Mouse (Mus musculus) 3T3-L1 (cell line): ENCODE data around the gene Fggy.

Source experiments
- DNase-seq: peaks from one replicate; pipeline ENCODE4 v3.0.0-alpha.2; 2015; ENCODE audit warnings: low read depth, low spot score

Gene Fggy

DNA sequence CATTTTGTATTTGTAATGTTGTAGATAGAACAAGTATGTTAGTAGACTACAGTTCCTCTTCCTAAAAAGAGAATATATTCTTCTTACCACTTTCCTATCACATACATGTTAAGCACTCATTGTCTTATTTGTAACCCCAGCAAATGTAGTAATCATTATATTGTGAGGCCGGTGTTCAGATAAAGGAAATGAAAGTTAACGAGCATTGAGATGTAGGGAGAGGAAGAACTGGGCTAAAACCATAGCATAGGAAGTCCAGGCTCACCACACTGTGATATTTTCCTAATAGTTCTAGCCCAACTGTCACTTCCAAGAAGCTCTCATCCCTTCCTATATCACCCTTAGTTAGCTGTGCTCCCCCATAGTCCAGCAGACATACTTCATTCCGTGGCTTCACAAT lies 218.3 kb downstream of the Fggy start:
- DNase-seq = no peak

- DNase-seq = no peak
Observed at GRCm38 (mm10) chr4:95777839-95778238, 220.5 kb downstream of the Fggy start.

- DNase-seq = no peak
Observed at GRCm38 (mm10) chr4:95778528-95778927, 221.2 kb downstream of the Fggy start.

DNA sequence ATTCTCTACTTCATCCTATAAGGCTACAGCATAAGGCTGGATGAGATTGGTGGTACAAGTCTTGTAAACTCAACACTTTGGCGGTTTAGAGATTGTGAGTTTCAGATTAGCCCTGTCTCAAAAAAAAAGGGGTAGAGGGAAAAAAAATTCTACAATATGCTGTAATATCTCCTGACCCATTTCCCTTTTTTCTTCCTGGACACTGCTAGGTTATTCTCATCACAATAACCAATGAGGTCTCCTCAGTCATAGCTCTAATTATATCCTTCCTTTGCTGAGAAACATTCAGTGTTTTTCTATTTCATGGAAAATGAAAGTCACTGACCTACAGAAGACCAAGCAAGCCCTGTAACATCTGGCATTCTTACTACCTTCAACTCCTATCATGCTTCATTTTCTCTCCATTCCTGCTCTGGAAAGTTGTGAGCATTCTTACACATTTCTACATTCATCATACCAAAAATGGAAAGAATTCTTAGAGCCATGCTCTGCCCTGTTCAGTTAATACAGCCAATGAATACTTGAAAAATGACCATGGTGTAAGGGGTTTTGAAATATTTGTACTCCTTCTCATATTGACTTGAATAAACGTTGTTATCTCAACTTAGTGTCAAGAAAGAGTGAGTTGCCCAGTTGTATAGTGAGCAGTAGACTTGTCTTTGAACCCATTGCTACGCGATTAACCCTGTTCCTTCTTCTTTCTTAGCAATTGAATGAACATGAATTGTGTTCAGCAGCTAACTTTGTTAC lies 227.0 kb downstream of the Fggy start:
- DNase-seq = no peak

- DNase-seq = no peak
Observed at GRCm38 (mm10) chr4:95787609-95788008, 230.3 kb downstream of the Fggy start.

GRCm38 (mm10) chr4:95788867-95789266 lies 231.6 kb downstream of the Fggy start:
- no peak for DNase-seq

GRCm38 (mm10) chr4:95791913-95792475 lies 234.7 kb downstream of the Fggy start:
- no peak for DNase-seq

DNA sequence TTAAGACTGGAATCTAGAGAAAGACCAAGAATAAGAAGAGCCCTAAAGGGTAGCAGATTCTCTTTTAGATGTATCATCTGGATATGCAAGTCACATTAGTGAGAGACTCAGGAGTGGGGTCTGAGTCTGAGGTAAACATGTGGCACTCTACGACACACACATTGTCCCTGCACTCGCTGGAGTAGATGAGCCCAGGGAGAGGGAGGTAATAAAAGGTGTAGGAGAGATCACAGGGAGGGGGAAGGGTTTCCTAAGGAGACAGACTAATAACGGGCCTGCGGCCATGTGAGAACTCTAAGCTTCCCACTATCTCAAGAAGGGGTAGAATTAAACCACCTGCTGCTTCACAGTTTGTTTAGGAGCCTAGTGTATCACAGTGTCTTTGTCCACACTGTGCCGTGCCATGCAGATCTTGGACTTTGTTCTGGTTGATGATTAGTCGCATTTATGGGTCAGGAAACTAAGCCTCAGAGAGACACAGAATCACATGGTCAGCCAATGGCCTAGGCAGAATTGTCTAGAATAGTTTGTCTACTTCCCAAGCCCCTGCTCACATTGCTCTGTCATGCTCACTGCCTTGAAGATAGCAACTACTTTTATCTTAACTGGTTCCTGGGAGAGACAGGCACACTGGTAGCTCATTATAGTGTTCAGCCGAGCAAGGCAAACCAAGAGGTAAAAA lies 236.5 kb downstream of the Fggy start:
- DNase-seq = no peak

GRCm38 (mm10) chr4:95794651-95795050 lies 237.3 kb downstream of the Fggy start:
- peak; percentile 55 for DNase-seq

GRCm38 (mm10) chr4:95795283-95795682 lies 238.0 kb downstream of the Fggy start:
- peak; percentile 96 for DNase-seq

- DNase-seq = no peak
Observed at GRCm38 (mm10) chr4:95819650-95820049, 262.3 kb downstream of the Fggy start.

DNA sequence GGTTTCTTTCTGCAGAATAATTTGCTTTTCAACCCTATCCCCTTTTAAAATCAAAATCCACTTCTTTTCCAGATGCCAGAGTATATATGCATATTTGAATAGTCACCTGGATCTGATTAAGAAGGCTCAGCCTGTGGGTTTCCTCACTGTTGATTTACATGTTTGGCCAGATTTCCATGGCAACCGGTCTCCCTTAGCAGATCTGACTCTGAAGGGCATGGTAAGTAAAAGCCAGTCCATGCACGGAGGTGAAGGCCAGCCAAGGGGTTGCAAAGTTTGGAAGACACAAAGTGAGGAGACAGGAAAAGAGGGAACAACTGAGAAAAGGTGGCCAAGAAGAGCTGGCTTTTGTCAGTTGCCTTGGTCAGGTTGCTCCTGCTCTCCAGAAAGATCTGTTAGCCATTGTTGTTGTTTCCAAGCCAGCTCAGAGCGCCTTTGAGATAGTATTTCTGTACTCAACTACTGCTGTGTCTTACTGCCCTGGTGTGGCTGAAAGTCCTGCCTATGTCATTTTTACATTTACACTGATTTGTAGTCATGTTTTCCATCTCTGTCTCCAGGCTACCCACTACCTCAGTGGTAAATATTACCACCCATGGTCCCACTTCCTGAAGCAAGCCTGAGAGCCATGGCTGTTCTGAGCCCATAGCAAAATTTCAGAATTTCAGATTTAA lies 264.7 kb downstream of the Fggy start:
- DNase-seq = peak; percentile 87

DNA sequence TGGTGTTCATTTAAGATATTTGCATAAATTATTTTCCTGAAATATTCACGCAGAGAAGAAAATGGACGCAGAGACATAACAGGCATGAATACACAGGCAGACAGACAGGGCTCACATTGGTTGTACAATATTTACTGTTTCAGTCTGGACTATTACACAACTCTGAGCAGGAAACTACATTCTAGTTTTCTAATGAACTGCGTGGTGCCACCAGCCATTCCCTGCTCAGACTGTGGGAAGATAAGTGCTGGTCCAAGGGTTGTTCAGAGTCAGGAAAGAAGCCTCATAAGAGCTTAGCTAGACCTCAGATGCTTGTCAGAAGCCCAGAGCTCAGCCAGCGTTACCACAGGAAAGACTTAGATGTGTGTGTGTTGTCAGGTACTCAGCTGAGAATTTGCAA lies 270.9 kb downstream of the Fggy start:
- DNase-seq = no peak

DNA sequence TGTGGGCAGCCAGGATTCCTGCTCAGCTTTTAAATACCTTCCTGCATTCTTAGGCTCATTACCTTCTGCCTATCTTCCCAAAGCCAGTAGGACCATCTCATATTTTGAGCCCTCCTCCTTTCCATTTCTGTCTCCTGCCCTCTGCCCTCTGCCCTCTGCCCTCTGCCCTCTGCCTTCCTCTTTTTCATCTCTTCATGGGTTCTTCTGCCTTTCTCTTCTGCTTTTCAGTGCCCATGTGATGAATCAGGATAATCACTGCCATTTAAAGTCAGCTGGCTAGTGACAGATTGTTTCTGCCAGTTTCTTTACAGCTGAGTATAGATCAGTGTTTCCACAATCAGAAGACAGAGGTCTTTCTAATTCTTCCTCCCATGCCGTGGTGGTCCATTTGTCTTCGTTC lies 273.0 kb downstream of the Fggy start:
- no peak for DNase-seq

DNA sequence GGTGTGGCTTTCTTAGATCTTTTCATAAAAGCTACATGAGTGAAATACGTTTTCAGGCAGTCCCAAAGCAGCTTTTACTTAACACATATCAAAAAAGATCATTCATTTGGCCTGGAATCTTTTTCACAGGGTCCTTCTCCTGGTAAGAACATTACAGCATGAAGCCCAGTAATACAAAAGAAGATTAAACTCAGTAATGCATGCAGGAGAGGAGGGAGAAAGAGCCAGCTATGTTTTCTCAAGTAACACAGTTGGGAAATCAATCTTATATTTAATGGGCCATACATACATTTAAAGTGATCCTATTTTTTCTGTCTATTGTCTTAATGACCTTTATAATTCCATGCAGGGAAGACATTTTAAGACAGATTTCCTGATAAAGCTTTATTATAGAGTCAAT lies 282.6 kb downstream of the Fggy start:
- no peak for DNase-seq

GRCm38 (mm10) chr4:95840389-95841053 lies 283.2 kb downstream of the Fggy start:
- no peak for DNase-seq

- DNase-seq = no peak
Observed at GRCm38 (mm10) chr4:95845981-95846617, 288.8 kb downstream of the Fggy start.

DNA sequence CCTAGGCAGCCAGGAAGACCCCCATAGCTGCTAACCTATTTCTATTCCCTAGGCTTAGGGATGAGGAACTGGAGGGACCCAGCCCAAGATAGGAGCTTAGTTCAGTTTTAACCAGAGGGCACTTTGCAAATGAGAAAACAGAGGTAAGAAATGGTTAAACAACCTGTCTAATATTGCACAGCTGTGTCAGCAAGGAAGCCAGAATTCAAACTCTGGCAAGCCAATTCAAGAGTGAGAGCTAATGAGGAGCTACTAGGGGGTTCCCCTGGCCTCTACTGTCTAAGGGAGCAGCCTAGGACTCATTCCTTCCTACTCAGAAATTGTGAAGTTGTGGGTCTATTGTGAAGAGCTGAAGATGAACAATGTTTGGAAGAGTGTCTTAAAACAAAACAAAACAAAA lies 289.9 kb downstream of the Fggy start:
- no peak for DNase-seq

- no peak for DNase-seq
Observed at GRCm38 (mm10) chr4:95847664-95848063, 290.4 kb downstream of the Fggy start.

DNA sequence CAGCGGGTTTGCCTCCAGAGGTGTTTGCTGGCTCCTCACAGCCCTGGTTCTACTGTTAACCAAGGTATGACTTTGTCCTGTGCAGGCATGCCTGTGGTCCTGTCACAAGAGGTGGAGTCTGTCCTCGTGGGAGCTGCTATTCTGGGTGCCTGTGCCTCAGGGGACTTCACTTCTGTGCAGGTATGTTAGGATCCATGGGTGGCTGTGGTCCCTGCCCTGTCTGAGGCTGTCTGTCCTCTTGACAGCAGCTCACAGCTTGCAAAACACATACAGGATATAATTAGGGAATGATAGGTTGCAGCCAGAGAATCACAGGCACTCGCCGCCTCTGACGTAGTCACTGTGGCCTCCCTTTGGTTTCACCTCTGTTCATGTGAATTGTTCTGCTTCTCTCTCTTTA lies 292.2 kb downstream of the Fggy start:
- no peak for DNase-seq

DNA sequence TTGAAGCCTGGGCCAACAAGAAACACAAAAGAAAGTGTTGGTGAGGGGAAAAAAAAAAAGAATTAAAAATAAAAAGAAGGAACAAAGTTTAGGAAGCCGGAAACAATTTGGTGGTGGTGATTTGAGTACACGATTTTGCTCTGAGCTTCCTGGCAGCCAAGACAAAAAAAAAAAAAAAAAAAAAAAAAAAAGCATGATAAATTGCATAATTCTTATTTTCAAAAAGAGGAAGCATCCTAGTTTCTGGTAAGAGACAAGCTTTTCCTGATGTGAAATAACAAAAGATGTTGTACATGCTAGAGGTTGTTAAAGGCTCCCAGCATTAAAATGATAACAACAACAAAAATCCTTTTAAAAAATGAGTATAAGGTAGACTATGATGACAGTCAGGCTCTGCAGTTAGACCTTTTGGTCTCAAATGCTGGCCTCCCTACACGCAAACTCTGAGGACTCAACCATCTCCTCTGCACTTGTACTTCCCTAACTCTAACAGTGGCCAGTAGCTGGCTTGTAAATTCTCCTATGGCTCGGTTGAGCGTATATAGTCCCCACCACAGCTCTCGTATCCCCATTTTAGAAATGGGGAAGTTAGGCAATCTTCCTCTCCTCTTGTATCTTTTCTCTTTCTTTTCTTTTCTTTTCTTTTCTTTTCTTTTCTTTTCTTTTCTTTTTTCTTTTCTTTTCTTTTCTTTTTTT lies 292.9 kb downstream of the Fggy start:
- no peak for DNase-seq
